Mouse (Mus musculus) CD4-positive naive resting alpha-beta T cell, adult 57 days (primary cell): ENCODE measurements around the gene Herc2. TPM values are rescaled to one million over a fixed set of nuclear protein-coding genes. Genes with fewer than 3 reads are reported as not detected.

Source experiments
- total RNA-seq: library from RNA; stranded (reverse); gene quantifications from one replicate; pipeline ENCODE4 v1.2.4, GENCODE M21; 2023

The Herc2 gene
- 91.5 TPM for total RNA-seq

DNA sequence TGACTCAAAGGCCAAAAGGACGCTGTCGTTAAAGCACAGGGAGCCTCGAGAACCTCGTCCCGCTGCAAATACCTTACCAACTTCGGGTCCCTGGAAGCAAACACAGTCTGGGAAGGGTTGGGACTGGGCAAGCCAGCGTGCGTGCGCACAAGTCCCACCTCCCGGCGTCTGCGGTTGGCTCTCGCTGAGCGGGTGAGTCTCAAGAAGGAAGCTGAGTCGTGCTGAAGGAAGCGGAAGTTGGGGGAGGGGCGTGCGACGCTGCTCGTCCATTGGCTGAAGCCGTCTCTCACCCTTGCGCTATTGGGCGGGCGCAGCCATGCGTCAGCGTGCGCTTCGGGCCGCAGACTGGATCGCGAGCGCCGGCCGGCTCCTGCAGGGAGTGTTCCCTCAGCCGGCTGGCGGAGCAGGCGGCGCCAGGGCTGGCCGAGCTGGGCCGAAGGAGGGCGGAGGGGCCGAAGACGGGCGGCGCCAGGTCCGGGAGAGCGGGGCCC lies at the start of gene Herc2:
Herc2 (plus strand) TSS at position 366 of the 491 bp plus-strand sequence.

DNA sequence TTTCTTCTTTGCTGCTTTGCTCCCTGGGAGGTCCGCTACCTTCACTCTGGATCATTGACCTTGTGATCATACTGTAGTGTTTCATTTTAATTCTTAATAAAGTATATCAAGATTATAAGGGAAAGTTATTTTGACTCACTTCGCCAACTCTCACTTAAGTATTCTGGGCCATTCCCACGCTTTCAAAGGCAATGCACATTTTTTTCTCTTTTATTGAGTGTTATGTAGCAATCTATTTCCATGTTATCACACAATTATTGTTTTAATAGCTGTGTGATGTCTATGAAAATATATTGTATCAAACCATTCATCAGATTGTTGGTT lies 30.1 kb upstream of the Herc2 start, which contains the start of gene Nipa1:
Nipa1 (minus strand) TSS at position 25 of the 324 bp plus-strand sequence.

GRCm38 (mm10) chr7:56239543-56239942 lies 189.5 kb downstream of the Herc2 start, which contains the start of gene Oca2:
Oca2 (plus strand) TSS chr7:56239760.

Other genes starting within 250 kb of the Herc2 start
- 9.6 TPM for gene Cyfip1, start 208.5 kb upstream of the Herc2 start, total RNA-seq
- gene Nipa2, start 87.7 kb upstream of the Herc2 start, total RNA-seq = 38.6 TPM
- 0.24 TPM for gene Nipa1, start 30.2 kb upstream of the Herc2 start, total RNA-seq
- not detected for gene Oca2, start 189.6 kb downstream of the Herc2 start, total RNA-seq